Mouse (Mus musculus): ENCODE data around the gene Sdhd. TPM values are rescaled to one million over a fixed set of nuclear protein-coding genes. Genes with fewer than 3 reads are reported as not detected.
A peak's percentile ranks its signal among the peaks of the same experiment; 100 is the strongest.

Sdhd gene
- polyA plus RNA-seq, 1 experiment from 2014 or later, result 568 TPM

DNA sequence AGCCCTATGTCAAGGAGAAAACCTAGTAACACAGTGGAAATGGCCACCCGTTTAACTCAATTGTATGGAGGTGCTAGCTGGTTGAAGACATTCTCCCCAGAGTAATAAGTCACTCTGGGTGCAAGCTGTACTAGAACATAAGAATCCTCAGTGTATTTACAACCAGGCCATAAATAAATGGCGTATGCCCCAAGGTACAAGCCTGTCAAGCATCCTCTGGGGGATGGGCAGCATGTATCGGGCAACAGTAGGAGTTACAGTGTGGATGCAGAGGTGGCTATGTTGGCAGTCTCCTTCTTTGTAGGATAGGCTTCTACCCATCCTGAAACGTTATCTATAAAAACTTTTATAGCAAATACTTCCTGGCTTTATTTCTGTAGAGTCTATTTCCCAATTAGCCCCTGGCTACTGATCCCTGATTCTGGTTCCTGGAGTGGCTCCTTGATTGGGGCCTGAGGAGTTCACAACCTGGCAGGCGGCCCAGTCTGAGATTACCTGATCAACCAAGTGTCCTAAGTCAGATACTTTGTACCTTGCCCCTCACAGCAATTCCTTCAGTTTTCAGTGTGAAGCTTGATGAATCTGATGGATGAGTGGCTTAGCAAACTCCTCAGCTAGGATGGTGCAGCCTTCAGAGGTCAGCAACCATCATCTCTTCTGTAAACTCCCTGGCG is 18.3 kb downstream of the Sdhd start:
- no peak overlapping the region for H3K9ac ChIP-seq
- no peaks in the 10 kb centered on the region for H3K9me3 ChIP-seq
- no peak overlapping the region for H3K4me3 ChIP-seq
- H3K36me3 ChIP-seq, result no peaks in the 10 kb centered on the region
- H3K4me1 ChIP-seq, result no peaks in the 10 kb centered on the region
- H3K27me3 ChIP-seq (replicated peaks), result no peaks in the 10 kb centered on the region
- no peak overlapping the region for H3K4me2 ChIP-seq
- no peak overlapping the region for H3K27ac ChIP-seq (replicated peaks)
- 62% methylated on average over 6 of the region's 6 CpGs for WGBS
- no peak for ATAC-seq (ENCODE audit: extremely low read depth, insufficient number of reproducible peaks, low FRiP score, low TSS enrichment)

DNA sequence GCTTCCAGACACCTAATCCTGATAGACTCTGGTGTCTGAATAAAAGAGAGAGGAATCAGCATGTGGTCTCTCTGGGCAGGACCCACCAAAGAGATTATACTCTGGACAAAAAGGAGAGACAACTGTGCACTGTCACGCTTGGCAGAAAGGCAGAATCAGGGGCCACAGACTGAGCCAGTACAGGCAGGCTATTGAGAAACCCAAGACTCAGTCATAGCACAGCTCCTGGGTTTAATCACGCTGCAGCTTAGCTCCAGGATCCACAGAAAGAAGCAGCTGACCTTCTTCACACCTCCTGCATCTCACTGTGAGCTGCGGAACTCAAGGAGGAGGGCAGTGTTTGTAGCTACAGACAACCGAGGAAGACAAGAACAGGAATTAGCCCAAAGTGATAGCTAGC is 23.2 kb downstream of the Sdhd start:
- Histone ChIP-seq H3K4me2 (no peak overlapping the region), H3K9ac (no peak overlapping the region), H3K4me1 (no peaks in the 10 kb centered on the region), H3K27ac (replicated peaks) (no peak overlapping the region), H3K4me3 (no peak overlapping the region), H3K9me3 (no peaks in the 10 kb centered on the region), H3K27me3 (replicated peaks) (no peaks in the 10 kb centered on the region), H3K36me3 (no peaks in the 10 kb centered on the region)
- WGBS, result 27% methylated on average over 4 of the region's 4 CpGs
- ATAC-seq (ENCODE audit: extremely low read depth, insufficient number of reproducible peaks, low FRiP score, low TSS enrichment), result no peak

- WGBS, result 56% methylated on average over 10 of the region's 10 CpGs
- no peaks in the 10 kb centered on the region for H3K27me3 ChIP-seq (replicated peaks)
- H3K4me2 ChIP-seq, result no peak overlapping the region
- no peak overlapping the region for H3K27ac ChIP-seq (replicated peaks)
- H3K9me3 ChIP-seq, result no peaks in the 10 kb centered on the region
- H3K4me3 ChIP-seq, result no peak overlapping the region
- ATAC-seq (ENCODE audit: extremely low read depth, insufficient number of reproducible peaks, low FRiP score, low TSS enrichment), result no peak
- no peak overlapping the region for H3K9ac ChIP-seq
- peaks cover 12% of the 10 kb centered on the region for H3K4me1 ChIP-seq
- H3K36me3 ChIP-seq, result no peaks in the 10 kb centered on the region
These were observed 33.8 kb downstream of the Sdhd start for GRCm38 (mm10) chr9:50569599-50570525.

GRCm38 (mm10) chr9:50567881-50568280 is 35.7 kb downstream of the Sdhd start:
- no peaks in the 10 kb centered on the region for H3K36me3 ChIP-seq
- ATAC-seq (ENCODE audit: extremely low read depth, insufficient number of reproducible peaks, low FRiP score, low TSS enrichment), result no peak
- 66% methylated on average over 2 of the region's 2 CpGs for WGBS
- no peak overlapping the region for H3K9ac ChIP-seq
- no peaks in the 10 kb centered on the region for H3K9me3 ChIP-seq
- H3K4me1 ChIP-seq, result peaks cover 12% of the 10 kb centered on the region
- no peak overlapping the region for H3K27ac ChIP-seq (replicated peaks)
- H3K4me3 ChIP-seq, result no peak overlapping the region
- no peaks in the 10 kb centered on the region for H3K27me3 ChIP-seq (replicated peaks)
- H3K4me2 ChIP-seq, result no peak overlapping the region

DNA sequence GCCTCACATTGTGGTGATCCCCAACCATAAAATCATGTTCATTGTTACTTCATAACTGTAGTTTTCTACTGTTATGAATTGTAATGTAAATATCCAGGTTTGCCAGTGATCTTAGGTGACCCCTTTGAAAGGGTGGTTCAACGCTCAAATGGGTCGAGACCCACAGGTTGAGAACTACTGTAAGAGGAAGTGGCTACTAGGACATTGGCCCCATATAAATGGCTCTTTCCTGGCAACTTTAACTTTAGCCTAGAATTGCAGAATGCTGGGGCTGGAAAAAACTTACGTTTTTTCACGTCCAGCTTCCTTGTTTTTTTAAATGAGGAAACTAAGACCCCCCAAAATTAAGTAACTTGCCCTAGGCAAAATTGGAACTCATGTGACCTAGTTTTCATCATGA is 36.2 kb downstream of the Sdhd start:
- Histone ChIP-seq H3K36me3 (no peaks in the 10 kb centered on the region), H3K9me3 (no peaks in the 10 kb centered on the region), H3K4me2 (no peak overlapping the region), H3K27me3 (replicated peaks) (no peaks in the 10 kb centered on the region), H3K4me1 (peaks cover 12% of the 10 kb centered on the region), H3K27ac (replicated peaks) (no peak overlapping the region), H3K4me3 (no peak overlapping the region), H3K9ac (no peak overlapping the region)
- 79% methylated on average over 4 of the region's 4 CpGs for WGBS
- ATAC-seq (ENCODE audit: extremely low read depth, insufficient number of reproducible peaks, low FRiP score, low TSS enrichment), result no peak

DNA sequence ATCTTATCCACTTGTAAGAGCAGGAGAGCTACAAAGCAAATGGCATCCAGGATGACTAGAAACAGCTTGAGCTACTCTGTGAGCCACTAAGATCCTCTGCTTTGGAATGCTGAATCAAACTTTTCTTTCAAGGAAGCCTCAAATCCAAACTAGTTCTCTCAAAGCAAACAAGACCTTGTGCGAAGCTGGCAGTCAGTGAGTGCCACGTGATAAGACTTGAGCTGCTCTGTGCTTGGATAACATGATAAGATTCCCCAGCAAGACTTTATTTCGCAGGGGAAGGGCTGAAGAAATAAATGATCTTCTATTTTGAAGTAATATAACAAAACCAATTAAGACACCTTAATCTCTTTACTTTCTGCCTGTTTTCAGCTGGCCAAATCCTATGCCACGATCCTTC is 37.7 kb downstream of the Sdhd start:
- no peaks in the 10 kb centered on the region for H3K36me3 ChIP-seq
- H3K27ac ChIP-seq (replicated peaks), result no peak overlapping the region
- no peak overlapping the region for H3K9ac ChIP-seq
- ATAC-seq (ENCODE audit: extremely low read depth, insufficient number of reproducible peaks, low FRiP score, low TSS enrichment), result no peak
- no peaks in the 10 kb centered on the region for H3K27me3 ChIP-seq (replicated peaks)
- H3K4me1 ChIP-seq, result peaks cover 12% of the 10 kb centered on the region
- no peak overlapping the region for H3K4me3 ChIP-seq
- 0 out of 2 replicates have a peak, but pooled peaks cover 4% of the 10 kb centered on the region for H3K9me3 ChIP-seq
- 30% methylated on average over 4 of the region's 4 CpGs for WGBS
- H3K4me2 ChIP-seq, result no peak overlapping the region

GRCm38 (mm10) chr9:50565173-50565572 is 38.4 kb downstream of the Sdhd start:
- Histone ChIP-seq H3K4me1 (peaks cover 12% of the 10 kb centered on the region), H3K9ac (no peak overlapping the region), H3K36me3 (no peaks in the 10 kb centered on the region), H3K27ac (replicated peaks) (no peak overlapping the region), H3K9me3 (0 out of 2 replicates have a peak, but pooled peaks cover 4% of the 10 kb centered on the region), H3K4me3 (no peak overlapping the region), H3K27me3 (replicated peaks) (no peaks in the 10 kb centered on the region), H3K4me2 (no peak overlapping the region)
- 63% methylated on average over 7 of the region's 7 CpGs for WGBS
- no peak for ATAC-seq (ENCODE audit: extremely low read depth, insufficient number of reproducible peaks, low FRiP score, low TSS enrichment)

DNA sequence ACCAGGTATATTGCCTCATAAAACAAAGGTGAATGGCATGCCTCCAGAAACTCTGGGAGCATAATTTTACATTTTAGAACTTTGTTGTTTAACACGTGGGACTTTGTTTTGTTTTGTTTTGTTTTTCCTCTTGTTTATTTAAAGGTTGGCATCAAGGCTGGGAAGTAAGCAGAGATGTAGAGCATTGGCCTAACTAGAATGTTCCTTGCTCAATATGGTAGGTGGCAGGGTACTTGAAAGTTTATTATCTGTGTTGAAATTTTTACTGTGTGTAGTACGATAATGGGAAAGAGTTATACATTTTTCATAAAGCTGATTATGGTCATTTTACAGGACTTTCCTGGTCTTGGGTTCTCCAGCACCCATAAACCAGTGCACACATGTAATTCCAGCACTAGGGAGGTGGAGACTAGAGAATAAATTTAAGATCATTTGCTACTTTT is 41.7 kb downstream of the Sdhd start:
- H3K9ac ChIP-seq, result no peak overlapping the region

DNA sequence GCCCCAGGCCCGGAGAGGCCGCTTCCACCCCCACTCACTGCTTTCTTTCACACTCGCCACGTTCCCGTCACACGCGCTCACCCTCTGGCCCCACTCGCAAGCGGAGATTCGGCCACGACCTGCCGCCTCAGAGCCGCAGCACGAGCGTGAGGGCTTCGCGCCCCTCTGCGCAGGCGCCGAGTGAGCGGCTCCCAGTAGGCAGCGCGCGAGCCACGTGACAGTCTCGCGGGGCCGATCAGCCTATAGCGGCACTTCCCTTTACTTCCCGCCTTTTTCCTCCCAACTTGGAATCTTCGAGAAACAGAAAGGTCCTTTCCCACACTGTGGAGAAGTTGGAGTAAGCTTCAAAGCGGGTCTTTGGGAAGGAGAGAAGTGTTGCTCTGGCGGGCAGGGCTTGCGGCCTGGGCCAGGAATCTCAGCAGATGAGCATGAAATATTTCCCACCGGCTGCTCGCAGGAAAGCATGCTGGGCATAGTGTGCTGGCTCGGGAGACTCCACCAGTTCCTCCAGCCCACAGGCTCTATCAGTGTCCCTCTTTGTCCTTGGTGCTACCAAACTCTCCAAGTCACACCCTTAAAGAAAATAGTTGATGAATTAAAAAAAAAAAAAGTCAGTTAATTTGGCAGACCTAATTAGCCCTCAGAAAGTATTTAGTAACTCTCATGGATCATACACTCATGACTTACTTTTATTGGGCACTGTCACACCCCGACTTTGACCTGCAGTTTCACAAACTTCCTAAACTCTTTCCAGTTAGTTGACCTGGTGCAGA is 42.3 kb downstream of the Sdhd start, which contains the start of gene Tex12:
Gene Tex12 (minus strand): TSS at position 181 of the 773 bp plus-strand sequence.
- Histone ChIP-seq H3K4me1 (peaks cover 12% of the 10 kb centered on the region), H3K9ac (no peak within 1 kb of the TSS), H3K4me3 (no peak within 1 kb of the TSS), H3K27ac (replicated peaks) (no peak within 1 kb of the TSS), H3K4me2 (no peak within 1 kb of the TSS), H3K36me3 (no peaks in the 10 kb centered on the region), H3K9me3 (0 out of 2 replicates have a peak, but pooled peaks cover 4% of the 10 kb centered on the region), H3K27me3 (replicated peaks) (no peaks in the 10 kb centered on the region)
- ATAC-seq (ENCODE audit: extremely low read depth, insufficient number of reproducible peaks, low FRiP score, low TSS enrichment), result no peak
- 80% methylated on average over 38 of the region's 38 CpGs for WGBS

More for the DNA sequence above, 41.7 kb downstream of the Sdhd start:
- Histone ChIP-seq H3K4me2 (no peak overlapping the region), H3K9me3 (0 out of 2 replicates have a peak, but pooled peaks cover 4% of the 10 kb centered on the region), H3K27me3 (replicated peaks) (no peaks in the 10 kb centered on the region), H3K4me3 (no peak overlapping the region), H3K36me3 (no peaks in the 10 kb centered on the region), H3K4me1 (peaks cover 12% of the 10 kb centered on the region), H3K27ac (replicated peaks) (no peak overlapping the region)
- WGBS, result 75% methylated on average over 2 of the region's 2 CpGs
- ATAC-seq (ENCODE audit: extremely low read depth, insufficient number of reproducible peaks, low FRiP score, low TSS enrichment), result no peak

GRCm38 (mm10) chr9:50555094-50555446 is 48.5 kb downstream of the Sdhd start, which contains the start of gene Bco2:
Bco2 (minus strand) TSS chr9:50555181.
- no peaks in the 10 kb centered on the region for H3K36me3 ChIP-seq
- H3K9ac ChIP-seq, result peak within 1 kb of the TSS; percentile 54; the same call in 1 of the 2 replicates
- no peaks in the 10 kb centered on the region for H3K9me3 ChIP-seq
- peak within 1 kb of the TSS; percentile 46 for H3K4me2 ChIP-seq
- no peaks in the 10 kb centered on the region for H3K27me3 ChIP-seq (replicated peaks)
- no peaks in the 10 kb centered on the region for H3K4me1 ChIP-seq
- H3K4me3 ChIP-seq, result peak within 1 kb of the TSS; percentile 19
- WGBS, result 43% methylated on average over 2 of the region's 2 CpGs
- no peak for ATAC-seq (ENCODE audit: extremely low read depth, insufficient number of reproducible peaks, low FRiP score, low TSS enrichment)
- H3K27ac ChIP-seq (replicated peaks), result no peak within 1 kb of the TSS

Data from heart, embryonic 13.5 days (tissue).